Mouse (Mus musculus): ENCODE measurements around the gene Gas7. TPM values are rescaled to one million over a fixed set of nuclear protein-coding genes. Genes with fewer than 3 reads are reported as not detected.
A peak's percentile ranks its signal among the peaks of the same experiment; 100 is the strongest.

The Gas7 gene
- polyA plus RNA-seq, 1 experiment from 2014 or later, result 2.7 TPM

DNA sequence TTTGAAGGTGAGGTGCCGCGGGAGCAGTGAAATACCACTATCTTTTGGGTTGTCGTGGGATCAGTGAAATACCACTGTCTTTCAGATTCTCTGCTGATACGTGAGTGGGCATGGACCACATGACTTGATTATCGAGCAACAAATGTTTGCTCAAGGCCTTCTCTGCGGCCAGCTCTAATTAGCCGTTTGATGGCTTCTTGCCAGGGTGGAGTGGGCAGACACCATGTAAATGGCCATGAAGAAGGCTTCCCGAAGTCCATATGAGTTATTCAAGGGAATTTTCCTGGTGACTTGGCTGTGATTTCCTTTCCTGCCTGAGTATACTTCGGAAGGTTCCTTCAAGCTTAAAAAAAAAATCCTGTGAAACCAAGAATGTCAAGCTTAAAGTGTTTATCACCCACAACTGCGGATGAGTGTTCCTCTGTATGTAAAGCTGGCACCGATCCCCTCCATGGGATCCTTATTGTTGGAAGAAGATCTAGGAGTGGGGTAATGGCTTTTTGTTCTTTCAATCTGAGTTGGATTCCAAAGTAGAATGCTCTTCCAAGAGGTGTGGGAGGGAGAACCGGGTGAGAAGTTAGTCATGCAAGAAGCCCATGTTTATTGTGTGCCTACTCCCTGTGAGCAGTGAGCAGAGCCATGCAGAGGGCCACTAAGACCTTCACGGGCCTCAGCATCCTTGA lies 161.5 kb downstream of the Gas7 start:
- Histone ChIP-seq H3K9me3 (ENCODE audit: low read length) (no peaks in the 10 kb centered on the region), H3K27ac (ENCODE audit: low read depth) (no peak overlapping the region), H3K9ac (replicated peaks) (no peak overlapping the region), H3K4me1 (ENCODE audit: insufficient read depth) (no peaks in the 10 kb centered on the region), H3K36me3 (replicated peaks; ENCODE audit: insufficient read depth, low read length) (no peaks in the 10 kb centered on the region), H3K4me3 (ENCODE audit: low read depth, low read length) (no peak overlapping the region), H3K4me2 (ENCODE audit: low read depth, low read length) (no peak overlapping the region), H3K27me3 (ENCODE audit: insufficient read depth, low read length) (no peaks in the 10 kb centered on the region)
- no peak for DNase-seq
- TF ChIP-seq CTCF (IDR thresholded peaks at IDR 0.05; ENCODE audit: low read depth) (no peak), EP300 (IDR thresholded peaks at IDR 0.05; ENCODE audit: low read depth) (no peak)
- no peak for ATAC-seq
- WGBS (ENCODE audit: insufficient replicate concordance), result 74% methylated on average over 13 of the region's 13 CpGs

DNA sequence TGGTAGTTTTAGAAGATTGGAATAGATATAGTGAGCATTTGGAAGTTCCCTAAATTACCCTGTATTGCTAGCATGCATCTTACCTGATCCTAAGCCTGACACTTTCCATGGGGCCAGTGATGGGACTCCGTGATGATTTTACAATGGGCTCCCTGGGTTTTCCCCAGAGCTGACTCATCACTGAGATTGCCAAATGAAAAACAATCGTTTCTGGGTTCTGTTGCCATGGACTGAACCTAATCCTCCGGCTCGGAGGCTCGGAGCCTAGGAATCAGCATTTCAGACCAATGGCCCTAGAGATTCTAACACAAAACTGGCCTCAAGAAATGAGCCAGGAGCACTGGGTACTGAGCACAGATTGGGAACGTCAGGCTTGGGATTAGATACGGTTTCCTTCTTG lies 167.1 kb downstream of the Gas7 start:
- Histone ChIP-seq H3K36me3 (replicated peaks; ENCODE audit: insufficient read depth, low read length) (no peaks in the 10 kb centered on the region), H3K27me3 (ENCODE audit: insufficient read depth, low read length) (no peaks in the 10 kb centered on the region), H3K9ac (replicated peaks) (no peak overlapping the region), H3K27ac (ENCODE audit: low read depth) (no peak overlapping the region), H3K4me1 (ENCODE audit: insufficient read depth) (no peaks in the 10 kb centered on the region; the same call in 1 of the 2 replicates), H3K9me3 (ENCODE audit: low read length) (no peaks in the 10 kb centered on the region), H3K4me3 (ENCODE audit: low read depth, low read length) (no peak overlapping the region), H3K4me2 (ENCODE audit: low read depth, low read length) (no peak overlapping the region)
- 72% methylated on average over 7 of the region's 7 CpGs for WGBS (ENCODE audit: insufficient replicate concordance)
- no peak for TF ChIP-seq CTCF (IDR thresholded peaks at IDR 0.05; ENCODE audit: low read depth)
- TF ChIP-seq EP300 (IDR thresholded peaks at IDR 0.05; ENCODE audit: low read depth), result no peak
- DNase-seq, result no peak
- no peak for ATAC-seq

DNA sequence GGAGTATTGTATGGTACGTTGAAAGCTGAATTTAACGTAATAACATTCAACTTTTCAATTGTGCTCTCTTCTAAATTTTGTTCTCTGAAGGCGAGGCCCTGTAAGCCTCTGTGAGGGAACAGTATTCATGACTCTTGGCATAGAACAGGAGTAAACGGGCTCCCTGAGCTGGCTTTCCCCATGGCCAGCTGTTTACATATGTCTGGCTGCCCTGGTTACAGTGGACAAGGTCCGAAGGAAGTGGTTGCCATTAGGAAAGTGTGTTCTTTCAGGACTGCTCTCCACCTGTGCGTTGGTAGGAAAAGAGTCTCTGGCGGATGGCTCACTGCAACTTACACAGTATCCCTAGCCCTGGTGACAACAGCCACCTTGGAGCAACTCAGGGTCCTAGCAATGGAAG lies 171.9 kb downstream of the Gas7 start:
- H3K4me2 ChIP-seq (ENCODE audit: low read depth, low read length), result no peak overlapping the region
- no peaks in the 10 kb centered on the region for H3K27me3 ChIP-seq (ENCODE audit: insufficient read depth, low read length)
- TF ChIP-seq EP300 (IDR thresholded peaks at IDR 0.05; ENCODE audit: low read depth) (no peak), CTCF (IDR thresholded peaks at IDR 0.05; ENCODE audit: low read depth) (no peak)
- no peaks in the 10 kb centered on the region for H3K9me3 ChIP-seq (ENCODE audit: low read length)
- H3K36me3 ChIP-seq (replicated peaks; ENCODE audit: insufficient read depth, low read length), result no peaks in the 10 kb centered on the region
- H3K4me3 ChIP-seq (ENCODE audit: low read depth, low read length), result no peak overlapping the region
- H3K4me1 ChIP-seq (ENCODE audit: insufficient read depth), result peaks cover 8% of the 10 kb centered on the region
- WGBS (ENCODE audit: insufficient replicate concordance), result 64% methylated on average over 7 of the region's 7 CpGs
- H3K27ac ChIP-seq (ENCODE audit: low read depth), result peak overlapping the region; percentile 62
- DNase-seq (no peak), ATAC-seq (peak; percentile 49)
- H3K9ac ChIP-seq (replicated peaks), result no peak overlapping the region

DNA sequence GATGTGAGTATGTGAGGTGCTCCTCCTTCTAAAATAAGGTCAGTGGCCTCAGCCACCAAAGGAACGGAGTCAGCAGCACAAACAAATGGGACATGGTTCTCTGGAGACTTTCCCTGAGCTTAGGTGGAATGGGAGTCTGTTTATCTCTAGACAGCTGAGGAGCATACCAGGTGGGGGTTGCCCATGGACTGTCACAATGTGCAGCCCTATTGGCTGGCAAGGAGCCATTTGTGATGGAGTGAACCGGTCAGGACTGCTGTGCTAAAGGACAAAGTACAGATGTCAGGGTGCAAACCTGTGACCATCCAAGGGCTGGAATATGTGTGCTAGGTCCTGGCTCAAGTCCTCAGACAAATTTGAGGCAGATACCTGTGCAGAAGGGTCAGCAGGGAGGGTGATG lies 173.3 kb downstream of the Gas7 start:
- H3K4me1 ChIP-seq (ENCODE audit: insufficient read depth), result peaks cover 8% of the 10 kb centered on the region
- H3K27me3 ChIP-seq (ENCODE audit: insufficient read depth, low read length), result no peaks in the 10 kb centered on the region
- H3K36me3 ChIP-seq (replicated peaks; ENCODE audit: insufficient read depth, low read length), result no peaks in the 10 kb centered on the region
- H3K4me3 ChIP-seq (ENCODE audit: low read depth, low read length), result no peak overlapping the region
- no peak for TF ChIP-seq EP300 (IDR thresholded peaks at IDR 0.05; ENCODE audit: low read depth)
- no peak for TF ChIP-seq CTCF (IDR thresholded peaks at IDR 0.05; ENCODE audit: low read depth)
- ATAC-seq, result peak; percentile 95
- no peak overlapping the region for H3K4me2 ChIP-seq (ENCODE audit: low read depth, low read length)
- no peak overlapping the region for H3K9ac ChIP-seq (replicated peaks)
- 58% methylated on average over 2 of the region's 2 CpGs for WGBS (ENCODE audit: insufficient replicate concordance)
- no peaks in the 10 kb centered on the region for H3K9me3 ChIP-seq (ENCODE audit: low read length)
- peak overlapping the region; percentile 62 for H3K27ac ChIP-seq (ENCODE audit: low read depth)
- peak; percentile 74 for DNase-seq

DNA sequence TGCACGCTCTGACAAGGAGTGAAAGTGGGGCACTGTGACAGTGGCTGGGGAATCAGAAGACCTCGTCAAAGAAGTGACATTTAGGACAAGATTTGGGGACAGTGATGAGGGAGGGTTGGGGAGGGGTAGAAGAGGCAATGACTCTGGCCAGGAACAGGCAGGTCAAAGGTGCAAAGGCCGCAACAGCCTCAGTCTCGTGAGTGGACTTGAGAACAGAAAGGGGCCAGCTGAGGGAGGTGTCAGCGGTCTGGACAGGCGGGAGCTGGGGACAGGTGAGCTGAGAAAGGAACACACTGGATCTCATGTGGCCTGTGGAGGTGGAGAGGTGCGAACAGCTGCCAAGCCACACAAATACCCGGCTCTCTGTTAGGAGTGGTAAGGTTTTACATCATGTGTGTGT lies 177.7 kb downstream of the Gas7 start:
- H3K36me3 ChIP-seq (replicated peaks; ENCODE audit: insufficient read depth, low read length), result no peaks in the 10 kb centered on the region
- no peaks in the 10 kb centered on the region for H3K27me3 ChIP-seq (ENCODE audit: insufficient read depth, low read length)
- H3K4me2 ChIP-seq (ENCODE audit: low read depth, low read length), result no peak overlapping the region
- TF ChIP-seq CTCF (IDR thresholded peaks at IDR 0.05; ENCODE audit: low read depth) (no peak), EP300 (IDR thresholded peaks at IDR 0.05; ENCODE audit: low read depth) (no peak)
- no peak for DNase-seq
- no peak overlapping the region for H3K27ac ChIP-seq (ENCODE audit: low read depth)
- WGBS (ENCODE audit: insufficient replicate concordance), result 62% methylated on average over 8 of the region's 8 CpGs
- H3K9ac ChIP-seq (replicated peaks), result no peak overlapping the region
- no peaks in the 10 kb centered on the region for H3K9me3 ChIP-seq (ENCODE audit: low read length)
- H3K4me1 ChIP-seq (ENCODE audit: insufficient read depth), result peaks cover 14% of the 10 kb centered on the region
- peak; percentile 21; the same call in 1 of the 2 replicates for ATAC-seq
- no peak overlapping the region for H3K4me3 ChIP-seq (ENCODE audit: low read depth, low read length)

DNA sequence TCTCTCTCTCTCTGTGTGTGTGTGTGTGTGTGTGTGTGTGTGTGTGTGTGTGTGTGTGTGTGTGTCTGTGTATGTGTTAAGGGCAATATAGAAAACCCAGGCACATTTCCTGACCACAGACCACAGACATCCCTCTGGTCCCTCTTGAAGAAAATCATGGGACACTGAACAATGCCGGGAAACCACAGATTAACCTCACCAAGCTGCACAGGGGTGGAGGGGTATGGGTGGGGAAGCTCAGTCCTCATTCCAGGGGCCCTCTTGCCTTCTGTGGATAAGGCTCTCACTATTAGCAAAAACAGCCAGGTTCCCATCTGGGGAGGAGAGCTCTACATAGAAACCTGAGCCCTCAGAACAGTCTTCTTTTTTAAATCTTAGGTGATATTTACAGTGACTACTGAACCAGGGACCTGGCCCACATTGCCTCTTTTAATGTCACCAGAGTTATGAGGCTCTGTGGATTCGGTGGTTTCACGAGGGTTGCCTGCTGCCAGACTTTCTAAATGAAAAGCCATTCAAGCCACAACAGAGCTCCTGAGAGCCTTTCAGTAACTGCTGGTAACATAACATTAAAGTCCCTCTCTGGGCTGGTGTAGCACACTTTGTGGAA lies 178.5 kb downstream of the Gas7 start:
- H3K4me2 ChIP-seq (ENCODE audit: low read depth, low read length), result no peak overlapping the region
- ATAC-seq (no peak), DNase-seq (no peak)
- H3K4me1 ChIP-seq (ENCODE audit: insufficient read depth), result peaks cover 9% of the 10 kb centered on the region; the same call in 1 of the 2 replicates
- no peaks in the 10 kb centered on the region for H3K9me3 ChIP-seq (ENCODE audit: low read length)
- TF ChIP-seq EP300 (IDR thresholded peaks at IDR 0.05; ENCODE audit: low read depth) (no peak), CTCF (IDR thresholded peaks at IDR 0.05; ENCODE audit: low read depth) (no peak)
- no peaks in the 10 kb centered on the region for H3K27me3 ChIP-seq (ENCODE audit: insufficient read depth, low read length)
- 33% methylated on average over 3 of the region's 3 CpGs for whole genome bisulfite sequencing (ENCODE audit: insufficient replicate concordance)
- no peak overlapping the region for H3K27ac ChIP-seq (ENCODE audit: low read depth)
- no peak overlapping the region for H3K4me3 ChIP-seq (ENCODE audit: low read depth, low read length)
- H3K9ac ChIP-seq (replicated peaks), result no peak overlapping the region
- H3K36me3 ChIP-seq (replicated peaks; ENCODE audit: insufficient read depth, low read length), result no peaks in the 10 kb centered on the region
